Mouse (Mus musculus): Measurements from ENCODE around the gene Lrsam1.

DNA sequence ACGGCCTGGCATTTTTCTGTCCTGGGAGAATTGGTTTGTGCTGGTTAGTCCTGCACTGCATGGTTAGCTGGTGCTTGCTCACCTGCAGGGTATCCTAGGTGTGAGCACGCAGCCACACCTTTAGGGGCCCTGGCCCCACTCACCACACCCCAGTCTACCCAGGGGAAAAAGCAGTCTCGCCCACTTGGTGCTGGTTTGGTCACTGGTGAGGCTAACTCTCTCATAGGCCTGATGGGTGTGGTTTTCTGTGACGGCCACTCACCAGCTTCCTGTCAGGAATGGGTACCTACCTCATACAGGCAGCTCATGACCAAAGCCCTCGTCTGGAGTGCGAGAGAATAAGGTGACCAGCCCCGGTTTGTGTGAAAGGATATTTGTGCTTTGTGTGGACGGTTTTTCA lies 56.1 kb downstream of the Lrsam1 start:
- TF ChIP-seq GATA1 (IDR thresholded peaks at IDR 0.05; ENCODE audit: borderline replicate concordance, low read length) (no peak), FLI1 (IDR thresholded peaks at IDR 0.05; ENCODE audit: low read length) (no peak)
